Mouse (Mus musculus) cerebellum, postnatal 10 days (tissue): Measurements from ENCODE around the gene Hoxc4.

Source experiments
- DNase-seq, 2 experiments: peaks; one replicate each; pipeline ENCODE4 v3.0.0; 2021; ENCODE audit warnings: mixed read lengths in 2 of 2

Gene Hoxc4

DNA sequence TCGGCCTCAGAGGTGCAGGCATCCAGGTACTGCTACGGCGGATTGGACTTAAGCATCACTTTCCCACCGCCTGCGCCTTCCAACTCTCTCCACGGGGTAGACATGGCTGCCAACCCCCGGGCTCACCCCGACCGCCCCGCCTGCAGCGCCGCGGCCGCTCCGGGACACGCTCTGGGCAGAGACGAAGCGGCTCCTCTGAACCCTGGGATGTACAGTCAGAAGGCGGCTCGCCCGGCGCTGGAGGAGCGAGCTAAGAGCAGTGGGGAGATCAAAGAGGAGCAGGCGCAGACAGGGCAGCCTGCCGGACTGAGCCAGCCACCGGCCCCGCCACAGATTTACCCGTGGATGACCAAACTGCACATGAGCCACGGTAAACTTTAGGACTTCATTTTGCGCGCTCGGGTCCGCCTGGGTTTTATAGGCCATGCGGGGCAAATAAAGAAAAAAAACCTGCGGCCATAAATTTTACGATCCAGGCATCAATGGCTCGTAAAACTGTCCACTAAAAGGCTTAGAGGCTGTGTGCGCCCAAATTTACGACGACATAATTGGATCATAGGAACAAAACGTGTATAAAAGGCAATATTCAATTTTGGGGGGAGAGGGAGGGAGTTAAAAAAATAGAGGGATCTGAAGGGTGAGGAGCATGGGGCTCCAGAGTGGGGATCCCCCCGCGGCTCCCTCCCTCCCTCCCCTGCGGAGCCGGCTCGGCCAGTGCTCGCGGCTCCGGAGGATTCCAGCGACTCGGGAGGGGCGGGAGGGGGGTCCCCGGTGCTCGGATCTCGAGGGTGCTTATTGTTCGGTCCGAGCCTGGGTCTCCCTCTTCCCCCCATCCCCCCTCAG is 4.3 kb upstream of the Hoxc4 start:
- peak in 1 of 2 experiments; percentile 33 for DNase-seq

GRCm38 (mm10) chr15:103015009-103015399 is 3.7 kb upstream of the Hoxc4 start:
- no peak for DNase-seq

DNA sequence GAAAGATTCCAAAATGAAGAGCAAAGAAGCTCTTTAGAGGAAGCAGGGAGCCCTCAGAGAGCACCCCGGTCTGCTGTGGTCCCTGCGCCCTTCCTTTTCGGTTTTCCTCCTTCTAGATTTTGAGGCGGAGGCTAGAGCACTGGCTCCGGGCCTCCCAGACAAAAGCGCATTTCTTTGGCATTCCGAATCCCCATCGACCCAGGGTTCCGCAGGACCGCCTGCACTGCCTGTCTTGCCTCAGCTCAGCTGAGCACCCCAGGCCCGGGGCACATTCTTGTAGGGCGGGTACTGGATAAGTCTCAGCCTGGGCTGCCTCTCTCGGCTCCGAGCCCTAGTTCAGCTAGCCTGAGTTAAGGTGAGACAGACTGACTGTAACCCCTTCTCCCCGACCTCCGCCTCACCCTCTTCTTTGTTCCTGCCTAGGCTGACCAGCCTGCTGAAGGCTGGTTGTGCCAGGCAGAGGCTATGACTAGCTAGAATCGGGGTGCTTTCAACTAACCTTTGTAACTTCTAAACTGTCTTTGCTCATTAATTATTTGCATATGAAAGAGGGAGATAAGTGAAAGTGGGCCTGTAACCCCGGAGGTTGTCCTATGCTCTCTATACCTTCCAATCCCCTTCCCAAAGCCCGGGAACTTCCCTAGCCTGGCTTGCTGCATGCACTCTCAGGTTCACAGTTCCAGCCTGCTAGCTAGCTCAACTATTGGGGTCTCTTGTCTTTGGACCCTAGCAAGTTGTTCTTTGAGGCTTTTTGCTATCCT is 3.1 kb upstream of the Hoxc4 start:
- no peak for DNase-seq

DNA sequence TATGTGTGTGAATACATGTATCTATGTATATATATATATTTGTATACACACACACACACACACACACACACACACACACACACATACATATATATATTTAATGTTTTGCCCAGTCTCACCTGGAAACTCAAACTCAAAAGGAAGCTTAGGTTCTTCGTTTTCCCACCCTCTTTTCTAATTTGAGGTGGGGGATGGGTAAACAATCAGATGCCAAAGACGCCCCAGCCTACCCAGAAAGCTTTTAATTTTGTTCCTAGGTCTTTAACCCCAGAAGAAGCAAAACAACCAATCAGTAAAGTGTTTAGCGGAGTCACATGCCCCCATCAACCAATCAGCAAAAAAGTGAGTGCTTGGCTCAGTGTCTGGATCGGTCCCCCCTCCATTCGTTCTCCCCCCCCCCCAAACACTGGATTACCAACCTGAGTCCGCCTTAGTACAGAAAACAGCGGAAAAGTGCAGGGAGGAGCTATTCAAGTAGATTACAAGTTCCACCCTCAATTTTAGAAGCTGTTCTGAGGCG is 2.2 kb downstream of the Hoxc4 start:
- no peak for DNase-seq

GRCm38 (mm10) chr15:103021544-103021943 is 2.8 kb downstream of the Hoxc4 start:
- no peak for DNase-seq

- no peak for DNase-seq
Measured at GRCm38 (mm10) chr15:103024131-103024530, 5.4 kb downstream of the Hoxc4 start.

GRCm38 (mm10) chr15:103027266-103028235 is 8.8 kb downstream of the Hoxc4 start:
- no peak for DNase-seq

DNA sequence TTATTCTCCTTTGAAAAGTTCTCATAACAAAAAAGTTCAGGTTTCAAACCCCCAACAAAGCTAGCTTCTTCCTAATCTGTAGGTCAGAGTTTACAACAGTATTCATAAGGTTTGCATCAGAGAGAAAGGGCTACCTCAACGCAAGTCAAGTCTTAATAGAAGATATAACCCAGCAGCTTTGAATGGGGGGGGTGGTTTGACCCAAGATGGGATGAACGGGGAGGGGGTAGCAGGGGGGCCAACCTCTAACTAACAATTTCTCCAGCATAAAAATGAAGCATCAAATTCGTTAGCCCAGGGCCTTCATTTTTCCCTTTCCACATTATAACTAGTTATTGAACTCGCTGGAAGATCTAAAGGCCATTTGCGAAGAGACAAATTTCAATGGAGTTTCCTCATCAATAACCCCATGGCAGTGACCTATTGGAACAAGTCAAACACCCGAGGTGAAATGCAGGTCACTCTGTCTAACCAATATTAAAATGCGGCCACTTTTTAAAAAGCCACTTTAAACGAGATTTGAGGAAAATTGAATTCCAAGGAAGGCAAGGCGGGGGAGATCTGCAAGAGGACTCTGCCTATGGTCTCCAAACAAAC is 10.3 kb downstream of the Hoxc4 start:
- no peak for DNase-seq

DNA sequence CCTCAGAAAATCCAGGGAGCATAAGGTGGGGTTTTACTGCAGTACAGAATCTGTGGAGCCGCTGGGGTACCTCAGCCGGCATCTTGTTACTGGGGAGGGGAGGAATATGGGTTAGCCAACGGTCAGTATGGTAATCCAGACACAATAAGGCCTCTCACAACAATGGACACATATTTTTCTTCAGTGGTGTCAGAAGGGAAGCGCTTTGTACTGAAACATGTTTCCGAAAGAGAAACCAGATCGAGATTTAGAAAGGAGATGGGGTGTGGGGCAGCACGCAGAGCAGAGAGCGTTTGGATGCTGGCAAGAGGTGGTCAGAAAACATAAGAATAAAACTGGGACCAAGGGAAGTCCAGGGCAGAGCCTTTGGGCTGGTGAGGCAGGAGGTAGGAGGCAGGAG is 11.4 kb downstream of the Hoxc4 start:
- DNase-seq: no peak

- DNase-seq: no peak
Measured at GRCm38 (mm10) chr15:103032167-103032566, 13.4 kb downstream of the Hoxc4 start.

- DNase-seq: no peak
Measured at GRCm38 (mm10) chr15:103032646-103033575, 14.2 kb downstream of the Hoxc4 start.

DNA sequence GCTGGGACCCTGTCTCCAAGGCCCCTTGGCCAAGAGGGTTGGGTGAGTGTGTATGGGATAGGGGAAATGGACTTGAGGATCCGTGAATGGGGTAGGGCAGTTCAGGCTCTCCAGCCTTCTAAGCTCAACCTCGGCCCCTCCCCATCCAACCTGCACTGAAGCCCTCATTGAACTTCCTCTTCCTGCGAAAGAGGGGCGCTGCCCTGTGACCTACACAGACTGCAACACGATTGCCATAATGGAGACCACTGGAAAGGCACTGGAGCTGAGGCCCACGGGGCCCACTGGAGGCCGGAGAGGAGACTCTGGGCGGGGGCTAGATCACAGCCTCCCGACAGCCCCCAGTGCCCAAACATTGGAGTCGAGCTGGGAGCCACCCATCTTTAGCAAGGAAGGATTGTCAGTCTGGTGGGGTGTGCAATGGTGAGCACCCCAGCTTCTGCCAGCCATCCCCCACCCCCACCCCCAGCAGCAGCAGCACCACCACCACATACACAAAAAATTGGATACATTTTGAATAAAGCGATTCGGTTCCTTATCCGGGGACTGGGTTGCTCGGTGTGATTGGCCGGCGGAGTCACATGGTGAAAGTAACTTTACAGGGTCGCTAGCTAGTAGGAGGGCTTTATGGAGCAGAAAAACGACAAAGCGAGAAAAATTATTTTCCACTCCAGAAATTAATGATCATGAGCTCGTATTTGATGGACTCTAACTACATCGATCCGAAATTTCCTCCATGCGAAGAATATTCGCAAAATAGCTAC is 15.5 kb downstream of the Hoxc4 start:
- no peak for DNase-seq

DNA sequence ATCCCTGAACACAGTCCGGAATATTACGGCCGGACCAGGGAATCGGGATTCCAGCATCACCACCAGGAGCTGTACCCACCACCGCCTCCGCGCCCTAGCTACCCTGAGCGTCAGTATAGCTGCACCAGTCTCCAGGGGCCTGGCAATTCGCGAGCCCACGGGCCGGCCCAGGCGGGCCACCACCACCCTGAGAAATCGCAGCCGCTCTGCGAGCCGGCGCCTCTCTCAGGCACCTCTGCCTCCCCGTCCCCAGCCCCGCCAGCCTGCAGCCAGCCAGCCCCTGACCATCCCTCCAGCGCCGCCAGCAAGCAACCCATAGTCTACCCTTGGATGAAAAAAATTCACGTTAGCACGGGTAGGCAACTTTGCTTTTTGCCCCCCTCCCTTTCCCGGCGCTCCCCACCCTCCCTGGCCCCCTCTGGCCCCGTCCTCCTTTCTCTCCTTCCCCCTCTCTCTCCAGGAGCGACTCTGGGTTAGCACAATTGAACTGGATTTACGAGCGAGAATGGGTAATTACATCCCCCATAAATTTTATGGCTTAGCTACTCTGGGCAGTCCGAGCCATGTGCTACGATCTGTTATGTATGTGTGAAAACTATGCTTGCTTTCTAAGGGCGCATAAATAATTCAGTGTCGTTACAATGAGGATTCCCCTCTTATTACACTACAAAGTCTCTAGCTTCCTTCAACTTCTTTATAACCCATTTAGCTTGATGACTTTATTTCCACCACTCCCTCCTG is 16.2 kb downstream of the Hoxc4 start:
- no peak for DNase-seq

- DNase-seq: no peak
Measured at GRCm38 (mm10) chr15:103035548-103035881, 16.8 kb downstream of the Hoxc4 start.

GRCm38 (mm10) chr15:103037579-103037978 is 18.8 kb downstream of the Hoxc4 start:
- DNase-seq: no peak

DNA sequence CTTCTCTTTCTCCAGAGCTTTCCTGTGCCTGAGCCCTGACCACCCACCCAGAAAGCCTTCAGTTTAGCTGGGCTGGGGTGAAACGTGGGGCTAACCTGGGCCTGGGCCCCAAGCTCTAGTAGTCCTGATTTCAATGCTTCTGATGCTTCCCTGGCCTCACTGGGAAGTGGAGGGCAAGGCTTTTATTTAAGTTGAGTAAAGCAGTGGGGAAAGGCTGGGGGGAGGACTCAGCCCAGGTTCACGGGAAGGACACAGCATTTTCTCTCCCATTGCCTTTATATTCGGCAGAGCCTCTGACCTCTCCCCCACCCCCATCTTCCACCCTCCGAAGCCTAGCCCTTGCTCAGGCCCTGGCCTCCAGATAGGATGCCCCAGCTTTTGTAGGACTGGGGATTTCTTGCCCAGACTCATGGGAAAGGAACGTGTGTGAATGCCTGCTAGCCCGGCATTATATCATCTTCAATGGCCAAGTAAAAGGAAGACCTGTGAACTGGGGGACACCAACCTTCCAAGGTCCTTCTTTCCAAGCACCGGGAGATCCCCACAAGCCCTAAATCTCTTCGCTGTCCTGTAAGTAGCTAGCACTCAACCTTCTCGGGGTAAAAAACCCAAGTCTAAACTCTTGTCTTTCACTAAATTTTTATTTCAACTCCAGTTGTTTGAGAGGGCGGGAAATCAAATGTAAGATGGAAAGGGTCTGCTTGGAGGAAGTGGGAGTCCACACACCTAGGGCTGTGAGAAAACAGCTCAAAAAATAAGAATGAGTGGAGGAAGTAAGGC is 20.2 kb downstream of the Hoxc4 start:
- no peak for DNase-seq

DNA sequence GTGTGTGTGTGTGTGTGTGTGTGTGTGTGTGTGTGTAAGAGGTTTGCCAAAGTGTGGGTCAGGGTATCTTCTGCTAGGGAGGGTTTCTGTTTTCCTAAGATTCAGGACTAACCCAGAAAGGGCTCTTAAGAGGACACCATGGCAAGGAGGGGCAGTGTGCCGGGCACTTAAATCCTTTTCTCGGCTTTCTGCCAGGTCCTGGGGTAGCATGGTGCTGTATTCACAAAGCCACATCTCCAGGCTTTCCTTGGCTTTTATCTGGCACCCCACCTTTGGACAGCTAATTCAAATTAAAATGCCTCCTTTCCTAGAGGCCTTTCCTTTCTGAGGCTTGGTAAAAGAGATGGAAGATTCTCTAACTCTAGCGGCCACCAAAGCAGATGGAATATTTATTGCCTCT is 20.9 kb downstream of the Hoxc4 start:
- DNase-seq: peak; percentile 40 to 49

- no peak for DNase-seq
Measured at GRCm38 (mm10) chr15:103040601-103041000, 21.9 kb downstream of the Hoxc4 start.

GRCm38 (mm10) chr15:103041613-103042012 is 22.9 kb downstream of the Hoxc4 start:
- no peak for DNase-seq
